Mouse (Mus musculus) stomach, postnatal 0 days (tissue): Measurements from ENCODE around the gene Pex6. TPM values are rescaled to one million over a fixed set of nuclear protein-coding genes. Genes with fewer than 3 reads are reported as not detected.

ENCODE experiments used
- ATAC-seq: fragments of 200-750 bp; cut with Nextera tagmentation; 2 replicates; pipeline ENCODE4 v1.8.0; 2017; ENCODE audit not compliant: low FRiP score, low TSS enrichment
- DNase-seq: peaks from one replicate; pipeline ENCODE4 v3.0.0-alpha.2; 2016; ENCODE audit warnings: low spot score
- H3K27ac ChIP-seq: fragments of 300-500 bp; sonication (generic); replicated peaks from 2 replicates; pipeline ENCODE4 v1.5.1; 2014; ENCODE audit warnings: mild to moderate bottlenecking, control low read depth
- H3K27me3 ChIP-seq: fragments of 300-500 bp; sonication (generic); 2 replicates; pipeline ENCODE4 v1.6.1; 2014; ENCODE audit warnings: low read length; ENCODE audit not compliant: control insufficient read depth, insufficient read depth
- H3K36me3 ChIP-seq: fragments of 300-500 bp; sonication (generic); 2 replicates; pipeline ENCODE4 v1.6.1; 2014; ENCODE audit warnings: low read length, mixed read lengths; ENCODE audit not compliant: control insufficient read depth, insufficient read depth
- H3K4me1 ChIP-seq: fragments of 300-500 bp; sonication (generic); replicated peaks from 2 replicates; pipeline ENCODE4 v1.6.1; 2014; ENCODE audit warnings: antibody characterized with exemption; ENCODE audit not compliant: control insufficient read depth, insufficient read depth
- H3K4me2 ChIP-seq: fragments of 300-500 bp; sonication (generic); replicated peaks from 2 replicates; pipeline ENCODE4 v1.6.1; 2014; ENCODE audit warnings: low read depth, mild to moderate bottlenecking, control low read depth, moderate library complexity
- H3K4me3 ChIP-seq: fragments of 300-500 bp; sonication (generic); 2 replicates; pipeline ENCODE4 v1.5.1; 2014; ENCODE audit warnings: low read depth, low read length, control low read depth
- H3K9ac ChIP-seq: fragments of 300-500 bp; sonication (generic); 2 replicates; pipeline ENCODE4 v1.6.1; 2014; ENCODE audit warnings: mild to moderate bottlenecking, low read length, control low read depth, mixed read lengths
- H3K9me3 ChIP-seq: fragments of 300-500 bp; sonication (generic); 2 replicates; pipeline ENCODE4 v1.6.1; 2016; ENCODE audit warnings: low read length; ENCODE audit not compliant: control insufficient read depth
- CTCF ChIP-seq: IDR thresholded peaks from 2 replicates; pipeline ENCODE4 v1.5.1; 2016; ENCODE audit warnings: antibody characterized with exemption, low read depth, mild to moderate bottlenecking, moderate library complexity
- EP300 ChIP-seq: optimal IDR thresholded peaks from 2 replicates; pipeline ENCODE3; 2016; ENCODE audit warnings: antibody characterized with exemption
- WGBS: fragments of 180-500 bp; shearing (Covaris S2); extraction: QIAGEN DNeasy Blood & Tissue Kit; methylation state at CpG from one replicate; pipeline ENCODE4 v1.1.7; 2014; 5-methylcytosine and 5-hydroxymethylcytosine counted together
- polyA plus RNA-seq: library from polyadenylated mRNA; unstranded; fragments of >200 nt; fragmentation: Nextera tagmentation; extraction: Ambion mirVana; gene quantifications from 2 replicates; pipeline ENCODE4 v1.2.1, GENCODE M21; 2015

Gene Pex6
- polyA plus RNA-seq, 1 experiment from 2014 or later = 9.8 TPM

- no peak for DNase-seq
- Histone ChIP-seq H3K4me1 (no peaks in the 10 kb centered on the region), H3K4me3 (peak overlapping the region; percentile 21), H3K27me3 (no peaks in the 10 kb centered on the region), H3K4me2 (peak overlapping the region; percentile 46), H3K36me3 (0 out of 2 replicates have a peak, but pooled peaks cover 4% of the 10 kb centered on the region), H3K27ac (no peak overlapping the region), H3K9ac (0 out of 2 replicates have a peak overlapping the region, but pooled peaks have one; percentile 41), H3K9me3 (no peaks in the 10 kb centered on the region)
- WGBS = 41% methylated on average over 11 of the region's 11 CpGs
- ATAC-seq = no peak
- no peak for TF ChIP-seq CTCF
- TF ChIP-seq EP300 = no peak
Observed at GRCm38 (mm10) chr17:46728496-46728895, 17.2 kb downstream of the Pex6 start.

GRCm38 (mm10) chr17:46728904-46729318 is 17.6 kb downstream of the Pex6 start, which contains the start of gene Gnmt:
Gene Gnmt (minus strand): TSS chr17:46729168.
- no peak within 1 kb of the TSS for H3K27ac ChIP-seq
- DNase-seq (peak; percentile 82), ATAC-seq (peak; percentile 70)
- TF ChIP-seq EP300 (no peak), CTCF (no peak)
- no peaks in the 10 kb centered on the region for H3K9me3 ChIP-seq
- peak within 1 kb of the TSS; percentile 21 for H3K4me3 ChIP-seq
- H3K27me3 ChIP-seq = no peaks in the 10 kb centered on the region
- no peaks in the 10 kb centered on the region for H3K4me1 ChIP-seq
- H3K36me3 ChIP-seq = 0 out of 2 replicates have a peak, but pooled peaks cover 4% of the 10 kb centered on the region
- H3K9ac ChIP-seq = 0 out of 2 replicates have a peak within 1 kb of the TSS, but pooled peaks have one; percentile 41
- WGBS = 18% methylated on average over 24 of the region's 24 CpGs
- peak within 1 kb of the TSS; percentile 46 for H3K4me2 ChIP-seq

GRCm38 (mm10) chr17:46734055-46734454 is 22.8 kb downstream of the Pex6 start:
- H3K9me3 ChIP-seq = no peaks in the 10 kb centered on the region
- H3K27me3 ChIP-seq = no peaks in the 10 kb centered on the region
- H3K27ac ChIP-seq = no peak overlapping the region
- no peak overlapping the region for H3K4me3 ChIP-seq
- DNase-seq (no peak), ATAC-seq (no peak)
- 85% methylated on average over 3 of the region's 3 CpGs for WGBS
- H3K36me3 ChIP-seq = 0 out of 2 replicates have a peak, but pooled peaks cover 6% of the 10 kb centered on the region
- no peaks in the 10 kb centered on the region for H3K4me1 ChIP-seq
- no peak overlapping the region for H3K4me2 ChIP-seq
- no peak overlapping the region for H3K9ac ChIP-seq
- TF ChIP-seq EP300 (no peak), CTCF (no peak)

- 82% methylated on average over 7 of the region's 7 CpGs for WGBS
- Histone ChIP-seq H3K9me3 (no peaks in the 10 kb centered on the region), H3K4me1 (no peaks in the 10 kb centered on the region), H3K27ac (no peak overlapping the region), H3K4me3 (no peak overlapping the region), H3K36me3 (0 out of 2 replicates have a peak, but pooled peaks cover 6% of the 10 kb centered on the region), H3K27me3 (no peaks in the 10 kb centered on the region), H3K4me2 (no peak overlapping the region), H3K9ac (no peak overlapping the region)
- ATAC-seq = no peak
- no peak for DNase-seq
- no peak for TF ChIP-seq CTCF
- TF ChIP-seq EP300 = no peak
Observed at GRCm38 (mm10) chr17:46735287-46735686, 24.0 kb downstream of the Pex6 start.

DNA sequence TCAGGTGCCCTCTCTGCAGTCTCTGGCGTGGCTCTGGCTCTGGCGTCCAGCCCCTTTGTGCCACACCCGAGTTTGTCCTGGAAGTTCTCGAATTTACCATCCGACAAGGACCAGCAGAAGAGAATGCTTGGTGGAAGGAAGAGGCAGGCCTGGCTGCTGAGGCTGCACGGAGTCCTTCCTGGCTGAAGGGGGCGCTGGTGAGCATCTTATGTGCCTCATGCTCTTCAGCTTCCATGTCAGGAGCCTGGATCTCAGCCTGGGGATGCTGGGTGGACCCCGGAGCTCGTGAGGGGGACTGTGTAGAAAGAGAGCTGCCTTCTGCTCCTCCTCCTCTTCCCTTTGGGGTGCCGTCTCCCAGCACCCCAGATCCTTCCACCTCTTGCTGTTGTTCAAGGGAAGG is 24.9 kb downstream of the Pex6 start:
- Histone ChIP-seq H3K27ac (no peak overlapping the region), H3K9me3 (no peaks in the 10 kb centered on the region), H3K9ac (no peak overlapping the region), H3K36me3 (0 out of 2 replicates have a peak, but pooled peaks cover 8% of the 10 kb centered on the region), H3K27me3 (no peaks in the 10 kb centered on the region), H3K4me3 (no peak overlapping the region), H3K4me2 (no peak overlapping the region), H3K4me1 (no peaks in the 10 kb centered on the region)
- 49% methylated on average over 10 of the region's 10 CpGs for WGBS
- peak; percentile 56 for DNase-seq
- peak; percentile 38 for ATAC-seq
- TF ChIP-seq CTCF = peak; percentile 66
- TF ChIP-seq EP300 = no peak

GRCm38 (mm10) chr17:46741305-46741704 is 30.0 kb downstream of the Pex6 start:
- Histone ChIP-seq H3K4me3 (no peak overlapping the region), H3K4me1 (no peaks in the 10 kb centered on the region), H3K27me3 (no peaks in the 10 kb centered on the region), H3K9me3 (no peaks in the 10 kb centered on the region), H3K36me3 (peaks cover 7% of the 10 kb centered on the region; the same call in 1 of the 2 replicates), H3K9ac (no peak overlapping the region), H3K4me2 (no peak overlapping the region), H3K27ac (no peak overlapping the region)
- DNase-seq = no peak
- WGBS = 96% methylated on average over 6 of the region's 6 CpGs
- no peak for TF ChIP-seq EP300
- no peak for TF ChIP-seq CTCF
- ATAC-seq = no peak
